Mouse (Mus musculus): ENCODE data around the gene Rps6kc1. TPM values are rescaled to one million over a fixed set of nuclear protein-coding genes. Genes with fewer than 3 reads are reported as not detected.
"Not testable (repeated sequence)": the region's sequence is repeated elsewhere in the genome, so short reads cannot be mapped to it uniquely, and the experiment has no call there.

The Rps6kc1 gene
- 1 to 10 TPM; 4.7 to 8.8 (median 8.8) TPM for polyA plus RNA-seq (2017; shearing (Covaris generic))

DNA sequence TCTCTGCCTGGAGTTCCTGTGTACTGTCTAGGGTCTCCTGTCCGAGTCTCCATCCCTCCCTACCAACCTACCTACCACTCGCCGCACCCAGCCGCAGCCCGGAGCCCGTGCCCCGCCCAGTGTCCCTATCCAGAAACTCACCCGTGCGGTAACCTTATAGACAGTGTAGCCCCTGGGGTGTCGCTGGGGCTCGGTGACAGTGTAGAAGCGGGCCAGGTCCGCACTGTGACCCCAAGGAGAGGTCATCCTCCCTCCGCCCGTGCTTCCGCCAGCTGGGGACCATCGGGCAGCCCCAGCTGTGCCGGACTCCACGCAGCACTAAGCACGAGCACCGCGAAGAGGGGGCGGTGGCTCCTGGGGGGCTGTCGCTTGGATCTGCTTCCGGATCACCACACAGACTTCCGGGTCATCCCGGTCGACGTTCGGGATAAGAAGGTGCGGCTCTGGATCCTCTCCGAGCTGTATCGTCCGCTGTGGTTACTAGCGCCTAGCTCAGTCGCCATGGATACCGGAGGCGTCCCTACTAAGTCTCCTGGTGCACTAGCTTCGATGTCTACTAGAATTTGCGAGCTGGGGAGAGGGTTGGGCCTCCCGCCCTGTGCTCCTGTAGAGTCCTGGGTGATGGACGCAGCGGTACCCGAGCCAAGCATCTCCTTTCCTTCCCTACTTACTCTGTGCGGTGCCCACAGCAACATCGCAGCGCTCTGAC lies at the start of gene Rps6kc1:
Gene Rps6kc1, minus strand, starts transcription at position 356 of the 709 bp plus-strand sequence.
- peak; percentile 82 for ATAC-seq

DNA sequence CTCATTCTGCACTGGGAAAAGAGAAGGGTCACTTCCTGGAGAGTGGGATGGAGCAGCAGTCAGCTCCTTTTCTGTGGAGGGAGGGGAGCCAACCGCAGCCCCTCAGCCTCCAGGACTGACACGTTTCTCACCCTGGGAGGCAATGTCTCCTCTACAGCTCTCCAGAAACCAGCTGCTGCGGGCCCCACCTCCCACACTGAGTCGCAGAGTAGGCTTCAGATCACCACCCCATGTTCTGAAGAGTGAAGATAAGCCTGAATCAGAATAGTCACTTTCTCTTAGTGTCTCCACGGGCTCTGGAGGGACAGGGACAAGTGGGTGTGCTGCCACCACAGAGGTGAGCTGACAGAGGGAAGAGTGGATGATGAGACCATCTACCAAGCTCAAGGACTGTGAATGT lies 47.3 kb upstream of the Rps6kc1 start:
- ATAC-seq = no peak

DNA sequence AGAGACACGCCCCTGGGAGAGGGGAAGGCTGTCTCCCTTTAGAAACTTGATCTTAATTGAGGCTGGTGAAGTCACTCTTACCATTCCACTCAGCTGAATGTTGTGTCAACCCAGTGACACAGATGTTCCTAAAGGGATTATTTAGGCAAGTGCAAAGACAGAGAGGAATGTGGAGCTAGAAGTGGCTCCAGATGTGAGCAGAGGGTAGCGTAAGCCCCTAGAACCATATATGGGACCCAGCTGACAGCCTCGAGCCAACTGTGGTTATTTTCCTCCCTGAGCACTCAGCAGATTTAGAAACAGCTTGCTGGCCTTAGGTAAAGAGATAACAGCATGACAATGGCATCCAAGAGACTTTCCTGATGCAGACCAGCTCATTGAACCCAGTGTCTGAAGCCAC lies 41.4 kb upstream of the Rps6kc1 start:
- no peak for ATAC-seq

DNA sequence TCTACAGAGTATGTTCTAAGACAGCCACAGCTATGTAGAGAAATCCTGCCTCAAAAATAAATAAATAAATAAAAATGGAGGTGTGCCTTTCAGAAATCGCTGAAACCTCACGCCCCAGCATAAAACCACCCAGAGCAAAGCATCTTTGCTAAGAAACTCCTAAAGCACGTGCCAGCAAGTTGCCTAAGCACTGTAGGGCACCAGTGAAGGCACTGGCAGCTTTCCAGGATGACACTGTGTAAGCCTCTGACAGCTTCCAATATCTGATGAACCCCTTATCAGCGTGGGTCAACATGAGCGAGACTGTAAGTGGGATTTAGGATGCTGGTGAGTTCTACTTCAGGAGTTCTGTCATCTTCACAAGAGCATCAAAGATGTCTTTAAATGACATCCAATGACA lies 39.4 kb upstream of the Rps6kc1 start:
- no peak for ATAC-seq

DNA sequence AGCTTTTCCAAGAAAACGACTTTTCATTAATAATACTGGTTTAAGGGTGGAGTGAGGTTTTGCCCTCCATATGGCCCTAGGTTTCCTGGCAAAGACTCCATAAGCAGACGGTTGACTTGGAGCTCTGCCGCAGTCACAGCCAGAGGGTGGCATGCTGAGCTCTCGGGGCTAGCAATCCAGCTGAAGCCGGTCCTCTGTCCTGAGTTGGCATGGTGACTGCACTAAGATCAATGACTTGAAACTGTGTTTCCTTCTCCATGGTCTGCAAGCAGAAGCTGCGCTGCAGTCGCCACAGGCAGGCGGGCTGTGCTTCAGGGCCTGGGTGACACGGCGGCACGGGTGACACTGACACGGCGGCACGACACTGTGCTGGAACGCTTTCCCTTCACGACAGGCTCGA lies 37.3 kb upstream of the Rps6kc1 start:
- no peak for ATAC-seq

DNA sequence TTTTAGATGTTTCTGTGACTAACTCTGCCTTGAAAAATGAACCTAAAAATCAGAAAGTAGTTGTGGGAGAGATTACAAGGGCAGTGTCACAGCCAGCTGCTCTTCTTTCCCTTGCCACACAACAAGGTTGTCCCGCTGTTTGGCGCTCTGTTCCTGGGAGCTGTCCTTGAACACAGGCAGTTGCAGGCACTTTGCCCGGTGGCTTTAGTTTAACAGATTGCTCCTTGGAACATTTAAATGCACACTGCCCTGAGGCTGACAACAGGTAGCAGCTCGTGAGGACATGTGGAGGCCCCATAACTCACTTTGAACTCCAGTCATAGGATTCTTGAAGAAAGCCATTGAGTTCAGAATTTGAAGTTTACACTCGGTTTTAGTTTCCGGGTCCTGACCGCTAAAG lies 36.9 kb upstream of the Rps6kc1 start:
- no peak for ATAC-seq

DNA sequence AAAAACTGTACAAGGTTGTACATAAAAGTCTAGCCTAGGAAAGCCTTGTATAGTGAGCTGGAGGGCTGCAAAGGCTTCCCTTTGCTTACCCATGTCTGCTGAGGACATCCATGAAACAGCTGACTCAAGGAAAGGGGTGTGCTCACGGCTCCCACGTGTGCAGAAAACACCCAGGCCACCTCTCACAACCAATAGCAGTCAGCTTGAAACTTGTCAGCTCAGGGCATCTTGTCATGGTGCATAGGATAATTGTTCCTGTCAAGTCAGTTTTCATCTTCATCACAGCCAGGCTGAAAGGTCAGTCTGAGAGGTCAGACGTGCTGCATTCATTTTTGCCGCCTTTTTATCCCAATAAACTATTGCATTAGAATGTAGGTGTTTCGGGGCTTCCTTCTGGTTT lies 36.4 kb upstream of the Rps6kc1 start:
- no peak for ATAC-seq

DNA sequence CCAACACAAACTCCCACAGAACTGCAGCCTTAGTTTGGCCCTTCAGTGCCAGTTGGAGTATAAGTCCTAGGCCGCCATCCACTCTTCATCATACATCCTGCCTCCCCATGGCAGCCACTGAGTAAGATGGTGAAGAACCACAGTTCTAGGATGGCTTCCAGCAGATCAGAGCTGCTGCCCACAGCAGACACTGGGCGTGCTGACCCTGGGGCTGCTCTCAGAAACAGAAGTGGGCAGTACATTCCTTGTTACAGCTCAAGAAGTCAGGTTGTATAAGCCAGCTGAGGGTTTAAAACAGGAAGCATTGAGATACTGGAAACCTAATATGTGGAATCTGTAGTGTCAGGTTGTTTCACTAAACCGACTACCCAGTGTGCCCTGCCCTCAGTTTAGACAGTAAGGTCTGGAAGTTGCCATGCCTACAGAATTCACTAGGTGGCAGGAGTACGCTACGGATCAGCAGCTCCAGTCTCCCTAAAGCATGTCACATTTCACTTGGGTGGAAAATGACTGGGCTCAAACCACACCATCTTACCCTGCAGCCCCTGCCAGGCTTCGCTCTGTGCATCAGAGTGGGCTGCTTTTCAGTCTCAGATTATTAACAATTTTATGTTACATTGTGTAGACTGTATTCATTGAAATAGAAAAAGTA lies 32.7 kb upstream of the Rps6kc1 start:
- peak; percentile 86 for ATAC-seq

DNA sequence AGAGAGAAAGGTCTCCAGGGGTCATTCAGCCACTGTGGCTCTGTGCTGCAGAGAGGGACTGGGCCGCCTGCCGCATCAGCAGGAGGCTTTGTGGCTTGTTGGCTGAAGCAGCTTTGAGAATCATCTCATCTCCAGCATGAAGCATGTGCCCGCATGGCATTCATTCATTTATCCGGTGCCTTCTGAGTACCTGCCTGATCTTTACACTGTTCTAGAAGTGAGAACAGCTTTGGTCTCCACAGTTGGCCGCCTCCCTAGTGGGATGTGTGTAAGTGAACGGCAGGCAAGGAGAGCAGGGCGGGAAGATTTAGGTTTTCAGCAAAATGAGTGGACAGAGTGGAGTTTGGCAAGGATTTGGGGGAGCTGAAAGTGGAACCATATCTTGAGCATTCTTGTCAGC lies 28.2 kb upstream of the Rps6kc1 start:
- ATAC-seq = no peak

DNA sequence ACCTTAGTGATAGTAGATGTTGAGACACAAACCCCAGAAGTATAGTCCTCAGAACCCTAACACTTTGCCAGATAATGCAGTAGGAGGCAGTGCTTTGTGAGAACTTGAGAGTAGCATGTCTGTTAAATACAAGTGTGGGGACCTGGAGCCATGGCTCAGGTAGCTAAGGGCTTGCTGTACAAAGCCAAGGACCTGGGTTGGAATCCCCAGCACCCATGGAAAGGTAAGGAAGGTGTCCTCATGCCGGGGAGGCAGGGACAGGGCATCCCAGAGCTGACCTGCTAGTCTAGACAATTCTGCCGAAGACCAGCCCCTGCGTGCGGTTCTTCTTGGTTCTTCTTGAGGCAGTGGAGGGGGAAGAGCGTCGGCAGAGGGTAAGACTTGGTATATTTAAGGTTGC lies 18.6 kb upstream of the Rps6kc1 start:
- ATAC-seq = no peak

DNA sequence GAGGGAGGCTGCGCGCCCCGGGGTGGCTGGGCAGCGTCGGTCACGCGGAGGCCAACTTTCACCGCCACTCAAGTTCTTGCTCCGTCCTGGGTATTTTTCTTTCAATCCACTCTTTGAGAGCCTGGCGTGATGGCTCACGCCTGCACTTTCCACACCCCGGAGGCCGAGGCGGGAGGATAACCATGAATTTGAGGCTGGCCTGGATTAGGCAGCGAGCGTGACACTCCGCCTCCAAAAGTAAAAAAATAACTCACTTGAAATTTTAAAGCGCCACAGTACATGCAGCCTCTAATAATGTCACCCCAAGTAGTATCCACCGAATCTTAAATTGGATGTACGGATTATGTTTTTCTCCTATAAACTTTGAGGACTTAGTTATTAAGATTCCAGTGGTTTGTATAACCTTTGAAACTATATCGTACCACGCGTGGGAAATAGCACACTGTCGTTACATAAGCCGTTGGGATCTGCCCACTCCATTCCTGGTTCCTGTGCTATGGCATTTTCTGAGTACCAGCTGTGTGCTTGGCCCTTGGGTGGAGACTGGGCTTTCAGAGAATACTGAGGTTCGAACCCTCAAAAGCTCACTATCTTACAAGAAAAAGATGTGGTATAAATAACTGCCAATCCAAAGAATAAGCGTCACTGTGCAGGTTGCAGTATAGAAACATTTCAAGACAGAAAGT lies 17.6 kb upstream of the Rps6kc1 start:
- peak; percentile 36 for ATAC-seq

DNA sequence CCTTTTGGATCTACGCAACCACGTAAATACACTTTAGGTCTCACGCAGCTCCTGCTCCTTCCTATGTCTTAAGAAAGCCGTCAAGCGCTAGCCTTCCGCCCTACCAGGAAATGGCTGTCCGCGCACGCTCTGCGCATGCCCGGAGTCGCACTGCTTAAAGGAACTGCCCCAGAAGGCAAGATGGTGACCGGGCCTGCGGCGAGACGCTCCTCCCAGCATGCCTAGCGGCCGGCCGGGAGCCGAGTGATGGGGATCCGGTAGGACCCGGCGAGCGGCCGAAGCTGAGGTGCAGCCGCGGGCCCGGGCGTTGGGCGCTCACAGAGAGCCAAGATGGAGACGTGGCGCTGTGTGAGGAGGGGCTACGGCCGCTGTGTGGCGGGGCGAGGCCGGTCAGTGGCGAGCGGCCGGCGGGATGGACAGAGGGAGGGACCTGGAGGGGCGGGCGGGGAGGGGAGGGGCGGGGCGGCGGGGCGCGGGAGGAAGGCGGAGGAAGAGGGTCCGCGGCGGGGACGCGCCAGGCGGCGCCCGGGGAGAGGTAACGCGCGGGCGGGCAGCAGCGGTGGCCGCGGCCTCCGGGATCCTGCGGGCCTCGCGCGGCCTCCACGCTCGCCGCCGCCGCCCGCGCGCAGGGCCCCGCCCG lies 16.9 kb upstream of the Rps6kc1 start:
- peak; percentile 94 for ATAC-seq

DNA sequence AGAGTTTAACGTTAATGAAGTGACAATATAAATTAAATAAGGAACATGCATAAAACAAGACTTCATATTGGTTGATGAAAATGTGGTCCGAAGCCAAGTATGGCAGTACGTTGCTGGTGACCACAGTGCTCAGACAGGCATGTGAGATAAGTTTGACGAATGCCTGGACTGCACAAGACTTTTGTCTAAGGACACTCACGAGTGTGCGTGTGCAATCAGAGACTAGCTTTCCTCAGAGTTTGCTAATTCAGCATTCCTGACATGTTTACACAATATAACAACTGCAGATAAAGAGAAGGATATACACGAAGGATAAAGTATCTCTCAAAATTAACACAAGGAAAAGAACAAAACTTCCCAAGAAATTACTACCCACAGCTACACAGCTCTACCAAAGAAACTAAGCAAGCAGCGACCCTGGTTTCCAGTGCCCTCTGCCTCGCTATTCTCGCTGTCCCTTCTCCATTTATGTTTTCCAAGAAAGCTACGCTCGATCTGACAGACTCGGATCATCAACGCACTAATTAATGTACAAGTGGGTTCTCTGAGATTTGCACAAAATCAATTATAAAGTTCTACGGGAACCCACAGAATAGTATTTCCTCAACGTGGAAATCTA lies 16.3 kb upstream of the Rps6kc1 start:
- no peak for ATAC-seq

DNA sequence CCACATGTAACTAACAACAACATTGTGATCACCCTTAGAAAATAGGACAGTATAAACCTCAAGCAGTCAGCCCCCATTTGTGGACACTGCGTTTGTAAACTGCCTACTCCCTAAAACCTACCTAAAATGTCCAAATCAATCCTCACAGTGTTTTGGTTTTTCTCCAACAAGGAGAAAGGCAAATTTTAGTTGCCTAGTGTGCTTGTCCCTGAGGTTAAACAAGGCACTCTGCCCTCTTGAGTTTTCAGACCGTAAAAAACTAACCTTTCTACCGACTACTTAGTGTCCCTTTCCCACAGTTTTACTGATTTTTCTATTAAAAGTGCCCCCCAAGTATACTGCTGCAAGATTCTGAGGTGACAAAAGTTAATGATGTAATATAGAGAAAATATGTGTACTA lies 15.7 kb upstream of the Rps6kc1 start:
- no peak for ATAC-seq

DNA sequence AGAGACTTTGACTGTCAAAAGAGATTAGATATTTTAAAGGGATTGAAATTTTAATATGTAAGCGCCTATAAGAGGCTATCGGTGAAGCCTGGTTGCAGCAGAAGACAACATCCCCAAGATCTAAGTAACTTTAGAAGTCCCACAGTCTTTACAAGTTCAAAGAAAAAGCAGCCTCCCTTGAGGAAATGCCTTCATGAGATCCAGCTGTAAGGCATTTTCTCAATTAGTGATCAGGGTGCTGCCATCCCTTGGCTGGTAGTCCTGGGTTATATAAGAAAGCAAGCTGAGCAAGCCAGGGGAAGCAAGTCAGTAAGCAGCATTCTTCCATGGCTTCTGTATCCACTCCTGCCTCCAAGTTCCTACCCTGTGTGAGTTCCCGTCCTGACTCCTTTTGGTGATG lies 13.2 kb upstream of the Rps6kc1 start, which contains the start of gene Angel2:
Gene Angel2, plus strand, starts transcription at position 301 of the 400 bp plus-strand sequence.
- ATAC-seq = not testable (repeated sequence)

DNA sequence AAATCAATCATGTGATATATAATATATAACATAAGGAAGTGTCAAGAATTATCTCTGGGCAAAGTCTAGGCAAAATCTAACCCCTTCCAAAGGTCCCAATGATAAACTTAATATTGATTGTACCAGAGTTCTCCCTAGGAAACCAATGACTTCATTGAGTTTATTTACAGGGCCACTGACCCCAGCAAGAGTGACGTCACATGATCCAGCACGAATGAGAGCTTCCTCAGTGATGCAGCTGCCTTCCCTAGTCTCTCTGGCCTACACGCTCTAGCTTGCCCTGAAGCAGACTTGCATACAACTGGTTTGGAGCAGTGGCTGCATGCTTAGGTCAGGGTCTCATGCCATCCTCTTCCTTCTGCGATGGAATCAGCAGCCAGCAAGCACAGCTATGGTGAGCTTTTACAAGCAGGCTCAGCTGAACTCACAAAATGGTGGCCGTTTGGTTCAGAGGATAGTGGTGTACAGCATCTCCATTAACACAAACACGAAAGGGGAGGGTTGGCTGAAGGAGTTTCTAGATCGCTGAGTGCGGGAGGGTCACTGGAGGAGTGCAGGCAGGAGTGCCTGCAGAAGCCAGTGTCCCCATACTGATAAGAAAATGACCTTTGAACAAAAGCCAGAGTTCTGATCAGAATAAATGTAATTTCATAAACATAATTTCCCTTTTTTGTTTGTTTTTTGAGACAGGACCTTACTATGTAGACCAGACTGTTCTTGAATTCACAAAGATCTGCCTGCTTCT lies 8.3 kb upstream of the Rps6kc1 start:
- no peak for ATAC-seq

DNA sequence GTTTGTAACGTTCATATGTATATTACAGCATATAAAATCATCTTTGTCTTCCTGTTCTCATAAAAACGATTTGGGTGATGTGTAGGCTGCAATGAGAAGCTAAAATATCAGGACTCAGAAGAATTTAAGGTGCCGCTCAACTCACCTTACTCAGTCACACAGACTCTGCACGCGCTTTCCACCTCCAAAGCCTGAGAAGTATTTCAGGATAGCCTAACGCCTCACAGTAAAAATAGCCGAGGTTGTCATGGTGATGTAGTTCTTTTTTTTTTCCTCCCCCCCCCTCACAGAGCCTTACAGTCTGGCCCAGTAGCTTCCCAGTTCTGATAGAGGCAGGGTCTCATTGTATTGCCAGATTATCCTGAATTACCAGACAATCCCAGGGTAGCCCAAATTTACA lies 7.4 kb upstream of the Rps6kc1 start:
- ATAC-seq = no peak

DNA sequence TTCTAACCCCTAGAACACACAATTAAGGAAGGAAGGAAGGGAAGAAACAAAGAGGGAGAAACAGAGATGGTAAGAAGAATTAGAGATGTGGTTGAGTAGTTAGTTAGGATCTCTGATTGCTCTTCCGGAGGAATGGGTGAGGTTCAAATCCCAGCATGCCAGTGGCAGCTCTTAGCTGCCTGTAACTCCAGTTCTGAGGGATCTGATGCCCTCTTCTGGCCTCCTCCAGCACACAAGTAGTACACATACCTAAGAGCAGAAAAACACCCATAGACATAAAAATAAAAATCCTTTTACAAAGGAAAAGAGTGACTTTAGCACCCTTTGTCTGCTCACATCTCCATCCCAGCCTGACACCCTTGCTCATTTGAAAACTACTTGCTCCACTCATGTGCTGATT lies 1.1 kb upstream of the Rps6kc1 start:
- ATAC-seq = no peak

DNA sequence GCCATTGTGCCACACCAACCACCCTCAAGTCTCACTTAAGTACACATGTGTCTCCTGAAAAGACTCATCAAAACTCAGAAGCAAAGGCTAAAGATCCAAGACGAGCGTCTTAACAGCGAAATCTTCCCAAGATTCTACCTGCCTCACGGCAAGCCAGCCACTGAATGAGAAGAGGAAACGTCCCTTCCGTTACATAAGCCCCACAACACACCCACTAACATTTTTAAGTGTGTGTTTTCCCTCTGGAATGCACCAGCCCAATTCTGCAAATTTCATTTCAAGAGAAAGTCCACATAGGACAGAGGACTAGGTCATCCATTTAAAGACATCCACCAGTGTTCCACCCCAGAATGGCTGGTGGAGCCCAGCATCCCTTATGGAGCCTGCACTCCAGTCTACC lies 734 bp downstream of the Rps6kc1 start:
- no peak for ATAC-seq

DNA sequence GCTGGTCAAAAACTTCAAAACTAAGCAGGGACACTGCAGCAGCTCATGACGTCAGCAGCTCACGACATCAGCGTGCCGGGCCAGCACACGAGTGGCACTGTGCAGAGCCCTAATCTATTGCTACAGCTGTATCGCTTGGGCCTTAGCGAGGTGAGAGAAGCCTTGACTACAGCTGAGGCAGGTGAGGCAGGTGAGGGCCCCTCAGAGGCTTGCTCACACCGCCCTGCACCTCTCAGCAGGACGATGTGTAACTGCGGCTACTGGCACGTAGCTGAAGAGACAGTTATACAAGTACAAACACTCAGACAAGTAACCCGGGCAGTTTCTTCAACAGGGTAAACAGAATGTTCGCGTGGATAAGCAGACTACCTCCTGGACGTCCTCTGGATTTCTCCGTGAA lies 6.9 kb downstream of the Rps6kc1 start:
- ATAC-seq = no peak

DNA sequence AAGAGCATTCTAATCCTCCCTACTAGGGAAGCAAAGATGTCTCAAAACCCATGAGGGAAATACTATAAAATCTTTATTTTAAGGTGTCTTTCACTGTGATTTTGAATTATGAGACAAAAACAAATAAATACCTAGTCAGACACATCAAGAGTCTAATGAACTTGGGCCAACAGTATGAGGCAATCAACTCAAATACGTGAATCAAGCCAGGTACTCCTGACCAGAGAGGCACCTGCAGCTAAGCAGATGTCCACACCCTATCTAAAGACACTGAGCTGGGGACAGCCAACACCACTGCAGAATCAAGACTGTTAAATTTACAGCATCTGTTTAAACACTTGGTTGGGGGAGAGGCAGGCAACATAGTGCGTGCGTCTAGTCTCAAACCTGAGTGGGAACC lies 7.4 kb downstream of the Rps6kc1 start:
- ATAC-seq = no peak

DNA sequence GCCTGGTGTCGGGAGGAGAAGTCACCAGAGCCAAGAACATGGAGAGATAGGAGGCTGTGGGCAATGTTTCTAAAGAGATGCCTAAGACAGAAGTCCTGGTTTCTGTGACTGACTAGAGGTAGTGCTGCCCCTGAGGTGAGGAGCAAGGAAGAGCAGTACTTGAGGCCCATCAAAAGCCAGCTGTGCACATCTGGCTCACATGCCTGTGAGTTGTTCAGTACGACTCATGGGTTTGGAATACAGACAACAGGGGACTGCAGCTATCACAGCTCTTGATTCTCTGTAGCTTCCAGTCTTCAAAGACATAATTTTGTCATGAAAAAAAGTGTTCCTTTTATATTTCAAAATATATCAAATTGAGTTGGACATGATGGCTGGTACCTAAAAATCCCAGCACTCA lies 10.5 kb downstream of the Rps6kc1 start:
- no peak for ATAC-seq
